Mouse (Mus musculus) heart, postnatal 4 days (tissue): Measurements from ENCODE around the gene Slc2a3. TPM values are rescaled to one million over a fixed set of nuclear protein-coding genes. Genes with fewer than 3 reads are reported as not detected.
A peak's percentile ranks its signal among the peaks of the same experiment; 100 is the strongest.
"Not testable (repeated sequence)": the region's sequence is repeated elsewhere in the genome, so short reads cannot be mapped to it uniquely, and the experiment has no call there.

ENCODE experiments used
- DNase-seq: peaks from one replicate; pipeline ENCODE4 v3.0.0; 2021
- total RNA-seq, 2 experiments: library from RNA; stranded (reverse); gene quantifications; 2 replicates each; pipeline ENCODE4 v1.2.3; 2021

Slc2a3 gene
- total RNA-seq, 2 experiments from 2014 or later: 2.0 to 3.3 TPM

DNA sequence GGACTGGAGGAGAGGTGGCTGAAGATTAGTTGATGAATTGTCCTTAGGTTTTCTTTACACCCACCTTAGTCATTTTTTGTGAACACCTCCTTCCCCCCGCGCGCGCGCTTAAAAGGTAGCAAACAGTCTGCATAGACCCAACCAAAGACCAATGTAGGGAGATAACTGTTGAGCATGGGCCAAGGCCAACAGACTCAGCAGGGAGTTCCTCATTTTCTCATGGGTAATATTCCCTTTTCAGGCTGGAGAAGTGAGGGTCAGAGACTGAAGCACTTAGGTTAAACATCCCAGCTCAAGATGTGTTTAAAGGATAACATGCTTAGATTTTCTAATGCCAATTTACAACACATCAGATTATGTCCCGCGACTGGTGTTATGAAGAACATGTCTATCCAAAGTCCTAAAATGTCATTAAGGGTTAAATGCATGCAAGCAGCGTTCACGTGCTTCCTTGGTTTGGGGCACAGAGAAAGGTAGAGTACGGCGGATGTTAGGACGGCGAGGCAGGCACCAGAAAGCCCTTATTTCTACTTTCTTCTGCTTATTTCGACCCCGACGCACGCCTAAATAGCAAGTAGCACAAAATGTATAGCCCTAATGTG is 37.5 kb downstream of the Slc2a3 start:
- DNase-seq: no peak

DNA sequence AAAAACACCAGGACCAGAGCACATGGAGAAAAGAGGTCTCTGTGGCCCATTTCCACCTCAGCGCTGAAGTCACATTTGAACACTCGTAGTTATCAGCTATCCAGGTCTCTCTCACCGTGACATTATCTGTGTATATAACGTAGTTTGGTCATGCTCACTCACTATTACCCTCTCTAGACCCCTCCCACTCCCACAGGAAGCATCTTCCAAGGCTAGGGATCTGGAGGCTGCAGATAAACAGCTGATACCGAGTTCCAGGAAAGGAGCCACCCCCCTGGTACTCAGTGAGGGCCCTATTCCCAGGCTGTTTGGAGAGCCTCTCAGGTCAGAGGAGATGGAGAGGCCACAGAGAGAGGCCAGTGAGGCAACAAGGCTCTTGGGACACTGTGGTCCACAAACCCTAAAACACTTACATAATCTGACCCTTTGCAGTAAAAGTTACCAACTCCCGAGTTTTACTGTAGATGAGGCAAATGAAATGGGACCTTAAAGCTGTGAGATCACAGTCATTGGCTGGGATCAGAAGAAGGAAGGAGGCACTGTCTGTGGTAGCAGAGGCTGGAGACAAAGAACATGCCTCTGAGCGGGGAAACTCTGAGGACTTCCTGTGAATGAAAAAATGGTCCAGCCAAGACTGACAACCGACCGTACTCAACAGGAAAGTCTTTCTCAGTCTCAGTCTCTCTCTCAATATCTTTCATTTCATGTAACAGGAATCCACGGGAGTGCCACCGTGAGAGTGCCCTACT is 38.3 kb downstream of the Slc2a3 start:
- DNase-seq: no peak

DNA sequence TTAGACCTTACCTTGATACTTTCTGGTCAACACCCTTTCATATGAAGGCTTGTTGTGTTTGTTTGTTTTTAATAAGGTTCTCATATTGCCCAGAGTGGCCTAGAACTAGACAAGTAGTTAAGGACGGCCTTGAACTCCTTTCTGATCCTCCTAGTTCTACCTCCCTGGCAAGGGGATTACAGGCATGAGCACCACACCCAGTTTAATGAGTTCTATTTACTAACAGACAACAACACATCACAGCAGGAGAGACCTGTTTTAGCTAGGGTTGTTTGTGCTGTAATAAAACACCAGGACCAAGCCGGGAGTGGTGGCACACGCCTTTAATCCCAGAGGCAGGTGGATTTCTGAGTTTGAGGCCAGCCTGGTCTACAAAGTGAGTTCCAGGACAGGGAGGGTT is 39.0 kb downstream of the Slc2a3 start:
- DNase-seq: no peak

DNA sequence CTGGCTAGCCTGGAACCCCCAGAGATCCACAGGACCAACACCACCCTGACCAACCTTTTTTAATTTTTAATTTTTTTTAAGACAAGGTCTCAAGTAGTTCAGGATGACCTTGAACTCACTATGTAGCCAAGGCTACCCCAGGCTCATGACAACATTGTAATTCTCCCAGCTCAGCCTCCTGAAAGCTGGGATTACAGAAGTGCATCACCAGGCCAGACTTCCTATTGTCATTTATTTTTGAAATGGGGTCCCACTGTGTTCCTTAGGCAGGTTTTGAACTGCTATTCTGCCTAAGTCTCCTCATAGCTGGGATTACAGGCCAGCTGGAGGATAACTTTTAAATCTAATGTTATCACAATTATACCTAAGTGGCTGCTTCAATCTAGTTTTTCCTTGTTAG is 39.5 kb downstream of the Slc2a3 start:
- no peak for DNase-seq

DNA sequence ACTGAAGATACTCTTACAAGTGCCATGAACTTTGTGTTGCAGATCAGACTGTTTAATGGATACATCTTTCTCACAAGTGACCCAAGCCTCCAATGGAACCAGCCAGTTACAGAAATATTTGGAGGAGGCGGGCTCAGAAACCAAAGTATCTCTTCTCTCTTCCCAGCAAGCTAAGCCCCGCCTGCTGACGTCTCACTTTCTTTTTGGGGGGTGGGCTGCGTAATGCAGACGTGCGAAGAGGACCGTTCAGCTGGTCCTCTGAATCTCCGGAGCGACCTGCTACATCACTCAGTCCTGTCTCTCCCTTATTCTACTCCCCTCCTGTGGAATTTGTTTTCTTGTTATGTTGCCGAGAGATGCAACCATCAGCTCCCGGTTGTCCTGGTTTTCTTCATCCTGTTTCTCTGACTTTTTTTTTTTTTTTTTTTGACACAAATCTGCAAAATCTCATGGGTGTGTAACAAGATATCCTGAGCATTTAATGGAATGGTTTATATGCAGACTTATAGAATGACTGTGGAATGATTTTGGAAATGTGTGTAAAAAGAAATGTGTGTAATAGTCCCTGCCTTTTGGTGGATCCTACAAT is 40.3 kb downstream of the Slc2a3 start:
- peak; percentile 55 for DNase-seq

DNA sequence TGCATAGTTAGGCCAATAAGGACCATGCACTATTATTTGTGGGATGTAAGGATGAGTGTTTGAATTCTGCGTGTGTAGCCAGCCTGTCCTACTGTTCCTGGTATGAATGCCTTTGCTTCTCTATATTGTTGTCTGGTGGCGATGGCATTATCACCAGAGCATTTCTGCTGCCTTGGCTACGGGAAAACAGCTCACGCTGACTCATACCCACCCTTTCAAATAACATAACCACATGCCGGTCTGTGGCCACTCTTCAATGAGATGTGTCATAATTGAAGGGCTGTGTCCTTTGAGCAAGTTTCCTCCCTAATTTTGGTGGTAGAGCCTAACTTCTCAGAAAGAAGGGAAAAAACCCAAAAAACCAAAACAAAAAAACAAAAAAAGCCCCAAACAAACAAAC is 42.7 kb downstream of the Slc2a3 start:
- DNase-seq: no peak

DNA sequence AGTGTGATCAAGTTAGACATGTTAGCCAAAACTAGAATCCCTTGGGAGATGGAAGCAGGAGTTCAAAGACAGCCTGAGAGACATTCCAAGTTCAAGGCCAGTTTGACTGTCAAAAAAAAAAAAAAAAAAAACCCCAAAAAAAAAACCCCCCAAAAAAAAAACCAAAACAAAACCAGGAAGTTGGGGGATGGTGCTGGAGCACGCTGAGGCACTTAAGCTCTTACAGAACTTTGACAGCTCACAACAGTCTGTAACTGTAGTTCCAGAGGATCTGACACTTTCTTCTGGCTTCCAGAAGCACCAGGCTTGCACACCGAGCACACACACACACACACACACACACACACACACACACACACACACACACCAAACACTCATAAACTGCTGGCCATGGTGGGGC is 45.5 kb downstream of the Slc2a3 start:
- DNase-seq: no peak

DNA sequence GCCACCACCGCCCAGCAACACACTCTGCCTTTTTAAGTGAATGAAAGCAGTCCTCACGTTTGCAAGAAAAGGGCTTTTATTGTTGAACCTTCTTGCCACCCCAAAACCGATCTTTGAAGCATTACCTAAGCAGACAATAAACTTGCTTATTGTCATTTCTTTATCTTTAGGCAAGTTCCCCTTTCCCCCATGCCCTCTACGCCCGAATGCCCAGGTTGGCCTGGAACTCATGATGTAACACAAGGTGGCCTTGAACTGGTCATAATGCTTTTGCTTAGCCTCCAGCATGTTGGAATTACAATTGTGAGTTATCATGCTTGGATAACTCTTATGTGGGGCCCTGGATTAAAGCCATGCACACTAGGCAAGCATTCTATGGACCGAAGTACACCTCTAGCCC is 50.9 kb downstream of the Slc2a3 start:
- no peak for DNase-seq

DNA sequence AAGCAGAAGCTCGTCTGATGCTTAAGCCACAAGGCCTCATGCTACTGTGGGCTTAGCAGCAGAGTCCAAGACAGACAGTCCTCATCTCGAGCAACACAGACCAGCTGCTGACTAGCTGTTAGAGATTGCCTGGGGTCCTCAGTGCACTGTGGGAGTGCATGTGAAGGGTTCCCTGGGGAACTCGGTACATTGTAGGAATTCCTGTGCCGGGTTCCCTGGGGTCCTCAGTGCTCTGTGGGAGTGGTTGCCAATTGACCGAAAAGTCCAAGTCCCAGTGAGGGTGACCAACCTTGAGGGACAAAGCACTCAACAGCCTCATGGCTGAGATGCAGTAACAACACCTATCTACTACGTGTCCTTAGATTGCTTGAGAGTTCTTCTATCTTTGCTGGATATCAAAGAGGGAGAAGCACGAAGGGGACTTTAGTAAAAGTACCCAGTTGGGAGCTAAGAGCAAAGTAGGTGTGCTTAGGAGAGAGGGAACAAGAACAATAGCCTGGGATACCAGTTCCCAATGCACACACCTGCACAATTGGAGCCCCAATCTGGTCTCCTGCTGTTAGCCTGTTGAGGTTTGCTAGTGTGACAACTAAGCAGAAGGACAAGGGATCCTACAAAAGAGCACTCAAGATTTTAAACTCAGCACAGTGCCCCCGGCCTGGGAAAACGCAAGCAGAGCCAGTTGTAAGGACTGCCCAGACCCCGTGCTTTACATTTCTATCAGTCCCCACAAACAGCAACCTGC is 56.8 kb downstream of the Slc2a3 start:
- DNase-seq: no peak

DNA sequence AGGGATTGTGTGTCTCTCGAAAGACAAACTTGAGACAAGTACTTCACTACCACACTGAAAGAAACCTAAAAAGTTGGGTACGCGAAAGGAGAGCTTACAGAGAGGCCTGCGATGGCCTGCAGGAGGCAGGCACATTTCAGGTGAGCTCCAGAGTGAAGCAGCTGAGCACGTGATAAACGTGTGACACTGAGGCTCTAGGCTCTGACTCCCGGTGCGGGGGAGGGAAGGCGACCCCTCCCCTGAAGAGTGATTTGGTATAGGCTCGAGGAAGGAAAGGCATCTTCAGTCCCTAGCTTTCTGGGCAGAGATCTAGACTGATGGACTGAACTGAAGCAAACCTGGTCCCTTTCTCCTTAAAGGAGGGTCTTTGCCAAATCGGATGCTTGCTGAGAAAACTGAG is 58.1 kb downstream of the Slc2a3 start:
- no peak for DNase-seq

DNA sequence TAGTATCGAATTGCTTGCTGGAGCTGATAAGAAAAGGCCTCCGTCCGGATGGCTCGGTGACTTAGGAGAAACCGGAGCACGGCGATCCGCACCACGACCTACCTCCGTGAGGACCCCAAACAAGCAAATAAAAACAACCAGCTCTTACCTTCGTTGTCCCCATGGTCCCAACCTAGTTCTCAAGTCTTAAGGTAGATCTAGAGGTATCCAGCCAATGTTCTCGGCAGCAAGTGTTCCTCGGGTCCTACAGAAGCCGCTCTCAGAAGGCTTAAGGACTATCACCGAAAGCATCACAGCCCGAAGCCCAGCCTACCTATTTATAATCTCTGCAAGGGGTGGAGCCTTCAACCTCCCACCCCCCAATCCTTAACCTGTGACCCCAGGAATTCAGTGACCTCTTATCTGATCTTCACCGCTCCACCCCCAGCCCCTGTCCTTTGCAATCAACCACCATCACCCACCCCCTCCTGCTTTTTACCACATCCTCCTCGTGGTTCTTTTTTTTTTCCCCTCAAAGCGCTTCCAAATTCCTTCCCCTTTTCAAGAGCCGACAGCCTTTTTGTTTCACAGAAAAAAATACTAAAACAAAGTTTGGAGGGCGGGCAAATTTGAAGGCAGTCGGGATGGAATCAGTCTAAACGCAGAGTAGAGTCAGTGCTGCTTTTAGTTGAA is 59.1 kb downstream of the Slc2a3 start:
- no peak for DNase-seq

DNA sequence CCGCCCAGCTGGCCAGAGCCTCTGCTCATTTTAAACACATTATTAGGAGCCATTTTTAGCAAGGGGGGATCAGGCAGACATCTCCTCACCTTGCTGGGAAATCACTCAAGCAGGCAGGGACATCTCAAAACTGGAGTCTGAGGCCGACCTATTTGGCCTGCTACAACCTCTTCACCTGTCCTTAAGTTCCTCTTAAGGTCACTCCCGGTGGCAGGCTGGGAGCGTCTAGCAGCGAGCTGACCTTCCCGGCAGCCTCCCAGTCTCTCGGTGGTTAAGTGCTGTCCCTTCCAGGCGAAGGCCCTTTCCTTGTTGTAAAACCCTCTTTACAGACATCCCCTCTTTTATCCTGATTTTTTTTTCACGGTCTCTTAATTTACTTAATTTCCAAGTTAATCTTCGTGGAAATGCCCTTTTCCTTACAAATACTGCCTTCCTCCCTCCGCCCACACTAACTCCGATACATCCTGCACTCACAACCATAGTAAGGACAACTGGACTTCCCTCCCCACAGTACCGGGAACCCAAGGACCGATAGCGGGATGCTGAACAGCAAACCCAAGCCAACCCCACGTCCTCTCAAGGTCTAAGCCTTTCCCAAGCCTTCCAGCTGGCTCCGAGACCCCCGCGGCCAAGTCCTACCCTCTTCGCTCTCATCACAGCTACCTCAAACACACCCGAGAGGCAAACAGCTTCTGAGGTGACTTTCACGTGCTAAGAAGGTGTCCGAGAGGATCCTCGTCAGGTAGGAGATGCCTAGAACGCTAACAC is 59.8 kb downstream of the Slc2a3 start:
- DNase-seq: no peak

DNA sequence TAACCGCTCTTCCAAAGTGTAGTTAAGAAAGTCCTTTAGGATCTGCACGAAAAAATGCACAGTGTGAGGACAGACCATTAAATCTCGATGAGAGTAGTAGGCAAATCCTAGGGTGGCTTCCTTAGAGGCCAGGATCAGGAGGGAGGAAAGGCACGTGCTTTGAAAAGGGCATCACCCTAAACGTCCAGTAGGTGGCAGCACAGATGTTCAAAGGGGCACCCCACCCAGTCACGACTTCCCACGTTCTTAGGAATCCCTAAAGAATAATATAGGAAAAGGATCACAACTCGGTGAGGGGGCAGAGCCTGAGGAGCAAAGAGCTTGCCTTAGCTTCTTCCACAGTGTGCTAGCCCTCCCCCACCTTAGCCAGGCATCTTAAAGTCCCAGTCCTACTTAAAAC is 61.5 kb downstream of the Slc2a3 start:
- peak; percentile 83 for DNase-seq

DNA sequence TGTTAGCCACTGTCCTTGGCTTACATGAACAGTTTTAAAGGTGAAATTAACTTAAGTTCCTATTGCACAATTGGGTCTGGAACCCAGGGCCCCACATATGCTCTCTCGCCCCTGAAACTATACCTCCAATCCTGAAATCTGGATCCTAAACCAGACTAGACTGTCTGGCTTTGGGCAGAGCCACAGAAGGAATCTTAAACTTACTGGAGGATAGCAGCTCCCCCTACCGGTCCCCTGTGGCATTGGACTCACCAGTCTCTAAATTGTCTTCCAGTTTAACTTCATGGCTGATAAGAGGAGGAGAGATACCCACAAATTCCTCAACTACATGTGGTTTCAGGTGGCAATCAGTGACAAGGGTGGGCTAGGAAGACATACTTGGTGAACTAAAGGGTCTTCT is 81.5 kb downstream of the Slc2a3 start:
- DNase-seq: peak; percentile 73

DNA sequence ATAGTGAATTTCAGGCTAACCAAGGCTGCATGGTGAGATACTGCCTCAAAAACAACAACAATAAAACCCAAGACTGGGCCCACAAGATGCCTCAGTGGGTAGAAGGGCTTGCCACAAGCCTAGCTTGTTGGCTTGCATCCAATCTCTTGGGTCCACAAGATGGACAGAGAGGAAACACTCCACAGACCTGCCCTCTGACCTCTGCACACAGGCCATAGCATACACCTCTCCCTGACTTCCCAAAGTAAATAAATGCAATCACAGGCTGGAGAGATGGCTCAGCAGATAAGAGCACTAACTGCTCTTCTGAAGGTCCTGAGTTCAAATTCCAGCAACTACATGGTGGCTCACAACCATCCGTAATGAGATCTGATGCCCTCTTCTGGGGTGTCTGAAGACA is 83.2 kb downstream of the Slc2a3 start:
- DNase-seq: not testable (repeated sequence)

DNA sequence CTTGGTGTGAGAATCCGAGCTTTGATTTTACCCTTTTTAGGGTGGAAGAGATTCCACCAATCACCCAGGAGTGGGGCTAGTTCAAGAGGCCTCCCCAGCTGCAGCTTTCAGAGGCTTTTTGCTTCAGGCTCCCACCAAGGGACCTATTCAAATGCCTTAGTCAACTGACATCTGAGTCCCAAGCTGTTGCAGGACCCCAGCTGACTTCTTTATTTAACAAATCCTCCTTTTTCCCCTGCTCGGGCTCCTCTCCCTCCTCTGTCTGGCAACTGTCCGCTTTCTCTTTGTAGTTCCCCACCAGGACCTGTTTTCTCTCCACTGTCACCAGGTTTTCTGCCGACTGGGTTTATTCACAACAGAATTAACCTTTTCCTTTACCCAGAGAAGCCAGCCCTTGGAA is 85.6 kb downstream of the Slc2a3 start:
- no peak for DNase-seq

DNA sequence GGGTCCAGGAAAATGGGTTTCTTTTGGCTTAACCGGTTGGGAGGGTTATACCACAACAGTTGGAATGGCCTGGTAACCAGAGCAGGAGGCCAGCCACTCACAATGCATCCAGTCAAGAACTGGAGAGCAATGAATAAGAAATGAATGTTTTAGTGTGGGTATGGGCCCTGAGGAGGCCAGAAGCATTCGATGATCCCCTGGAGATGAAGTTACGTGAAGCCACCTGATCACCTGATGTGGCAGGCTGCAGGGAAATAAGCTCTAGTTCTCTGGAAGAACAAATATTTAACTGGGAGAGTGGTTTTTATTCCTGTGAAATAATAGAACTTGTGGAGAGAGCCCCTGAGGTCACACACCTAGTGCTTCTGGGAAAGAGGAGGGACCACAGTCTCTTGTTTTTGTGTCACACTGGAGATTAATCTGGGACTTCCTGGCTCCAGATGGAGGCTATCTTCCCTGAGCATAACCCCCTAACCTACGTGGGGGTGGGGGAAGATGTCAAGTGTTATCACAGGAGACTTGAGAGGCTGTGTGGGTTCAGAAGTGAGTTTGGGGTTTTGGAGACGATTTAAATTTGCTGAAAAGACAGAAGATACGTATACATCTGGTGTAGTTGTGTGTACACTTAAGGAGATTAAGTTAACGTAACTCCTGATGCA is 86.6 kb downstream of the Slc2a3 start:
- no peak for DNase-seq

DNA sequence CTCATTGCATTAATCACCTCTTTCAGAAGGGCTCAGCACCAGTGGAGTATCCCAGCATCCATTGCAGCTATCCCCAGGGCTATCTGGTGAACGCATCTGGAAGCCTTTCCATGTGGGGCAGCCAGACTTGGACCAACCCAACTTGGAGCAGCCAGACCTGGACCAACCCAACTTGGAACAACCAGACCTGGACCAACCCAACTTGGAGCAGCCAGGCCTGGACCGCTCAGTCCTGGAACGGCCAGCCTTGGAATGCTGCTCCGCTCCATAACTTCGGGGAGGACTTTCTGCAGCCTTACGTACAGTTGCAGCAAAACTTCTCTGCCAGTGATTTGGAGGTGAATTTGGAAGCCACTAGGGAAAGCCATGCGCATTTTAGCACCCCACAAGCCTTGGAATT is 88.3 kb downstream of the Slc2a3 start:
- not testable (repeated sequence) for DNase-seq

DNA sequence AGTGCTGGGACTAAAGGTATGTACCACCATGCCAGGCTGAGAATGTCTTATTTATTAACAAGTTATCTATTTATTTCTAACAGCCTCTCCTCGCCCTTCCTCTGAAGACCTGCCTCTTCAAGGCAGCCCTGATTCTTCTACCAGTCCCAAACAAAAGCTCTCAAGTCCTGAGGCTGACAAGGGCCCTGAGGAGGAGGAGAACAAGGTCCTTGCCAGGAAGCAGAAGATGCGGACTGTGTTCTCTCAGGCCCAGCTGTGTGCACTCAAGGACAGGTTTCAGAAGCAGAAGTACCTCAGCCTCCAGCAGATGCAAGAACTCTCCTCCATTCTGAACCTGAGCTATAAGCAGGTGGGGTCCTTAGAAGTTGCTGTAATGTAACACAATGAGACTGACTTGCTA is 90.0 kb downstream of the Slc2a3 start:
- DNase-seq: no peak

DNA sequence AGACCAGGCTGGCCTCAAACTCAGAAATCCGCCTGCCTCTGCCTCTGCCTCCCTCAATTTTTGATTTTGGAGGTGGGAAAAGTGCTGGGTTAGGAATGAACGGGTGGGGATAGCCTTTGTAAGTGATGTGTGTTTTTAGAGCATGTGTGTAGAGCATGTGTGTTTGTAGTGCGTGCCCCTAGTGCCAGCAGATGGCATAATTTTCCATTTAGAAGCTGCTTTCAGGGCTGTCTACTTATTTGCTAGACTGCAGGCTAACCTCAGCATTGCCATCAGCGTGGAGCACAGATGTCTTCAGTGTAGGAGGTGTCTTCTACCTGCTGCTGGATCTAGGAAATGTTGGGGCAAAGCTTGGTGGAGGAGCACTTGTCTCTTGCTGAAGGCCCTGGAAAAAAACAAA is 92.6 kb downstream of the Slc2a3 start:
- no peak for DNase-seq

DNA sequence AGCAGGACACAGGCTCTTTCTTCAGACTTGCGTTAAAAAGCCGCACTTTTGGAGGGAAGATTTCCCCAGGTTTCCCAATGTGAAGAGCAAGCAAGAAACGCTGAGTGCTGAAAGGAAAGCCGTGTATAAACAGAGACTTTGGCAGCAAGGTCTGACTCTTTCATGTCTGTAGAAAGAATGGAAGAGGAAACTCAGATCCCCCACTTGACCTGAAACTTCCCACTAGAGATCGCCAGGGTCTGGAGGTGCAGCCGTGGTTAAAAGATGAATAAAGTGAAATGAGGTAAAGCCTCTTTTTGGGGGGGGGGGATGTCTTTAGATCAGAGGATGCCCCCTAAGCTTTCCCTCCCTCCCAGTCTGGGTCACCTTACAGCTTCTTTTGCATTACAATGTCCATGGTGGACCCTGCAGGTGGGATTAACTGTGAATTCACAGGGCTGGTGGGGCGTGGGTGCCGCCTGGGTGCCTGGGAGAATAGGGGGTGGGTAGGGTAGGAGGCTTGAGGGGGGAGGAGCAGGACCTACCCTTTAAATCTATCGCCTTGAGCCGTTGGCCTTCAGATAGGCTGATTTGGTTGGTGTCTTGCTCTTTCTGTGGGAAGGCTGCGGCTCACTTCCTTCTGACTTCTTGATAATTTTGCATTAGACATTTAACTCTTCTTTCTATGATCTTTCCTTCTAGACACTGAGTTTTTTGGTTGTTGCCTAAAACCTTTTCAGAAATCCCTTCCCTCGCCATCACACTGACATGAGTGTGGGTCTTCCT is 94.2 kb downstream of the Slc2a3 start, which contains the start of gene Nanog:
TSS of gene Nanog (plus strand) at position 454 of the 765 bp plus-strand sequence.
- DNase-seq: no peak
